ENCODE assay signal across 29 mouse cellular contexts in the genomic region with DNA sequence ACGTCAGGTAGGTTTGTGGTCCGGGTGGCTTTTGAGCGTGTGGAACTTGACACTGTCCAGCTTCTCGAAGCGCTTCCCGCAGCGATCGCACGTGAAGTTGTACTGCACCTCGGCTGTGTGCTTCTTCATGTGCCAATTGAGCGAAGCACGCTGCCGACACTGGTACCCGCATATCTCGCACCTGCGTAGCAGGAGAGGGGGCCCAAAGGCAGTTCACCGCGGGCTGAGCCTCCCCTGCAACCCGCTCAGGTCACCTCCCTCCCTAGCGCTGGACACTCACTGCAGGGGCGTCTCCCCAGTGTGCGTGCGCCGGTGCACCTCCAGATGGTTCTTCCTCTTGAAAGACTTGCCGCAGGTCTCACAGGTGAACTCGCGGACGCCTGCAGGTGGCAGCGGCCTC. TPM values are rescaled to one million over a fixed set of nuclear protein-coding genes. Genes with fewer than 3 reads are reported as not detected.
DNase-seq lines count a peak whose midpoint lies in the region; TF ChIP-seq lines count a peak whose summit lies in the region.
"Had no signal": no experiment of that assay in that cellular context is flagged by ENCODE, and none has a peak within 500 bp of the region (broad histone marks: within the 10 kb centered on the region; RNA-seq: fewer than 3 reads in every experiment).

No protein-coding gene starts in this region.

- H3K27me3 ChIP-seq in embryonic facial prominence, embryonic 10.5 days (replicated peaks; ENCODE audit: low read depth, poor library complexity, severe bottlenecking), result peaks cover 57% of the 10 kb centered on the region
- peaks cover 4% of the 10 kb centered on the region for H3K27me3 ChIP-seq in kidney, adult 2 months (replicated peaks; ENCODE audit: control insufficient read depth, insufficient read depth, low read length)
- H3K27me3 ChIP-seq: hindbrain, embryonic 15.5 days had no signal

- DNase-seq in cerebellum, adult 18-20 months, result peak; percentile 43 to 54
- DNase-seq in cerebellum, postnatal 4 days (ENCODE audit: low spot score in 2 of 2), result no peak
- peak; percentile 13 for DNase-seq in right cerebral cortex, postnatal 25 days
- no peak for DNase-seq in right cerebral cortex, postnatal 36 days (ENCODE audit: low spot score in 2 of 2)
- peak; percentile 14 for DNase-seq in embryonic facial prominence, embryonic 10.5 days (ENCODE audit: low spot score)
- no peak for DNase-seq in thymus, postnatal 14 days
- no peak for DNase-seq in kidney, adult 2 months
- DNase-seq in liver, result no peak
- DNase-seq: adrenal gland, postnatal 25 days; embryo, embryonic 11 days; forebrain, postnatal 0 days; heart, postnatal 10 days; kidney, postnatal 4 days; layer of hippocampus, adult 9-11 months; thymus, postnatal 25 days had no signal

- H3K4me1 ChIP-seq in embryonic facial prominence, embryonic 10.5 days, result peaks cover 28% of the 10 kb centered on the region
- no peaks in the 10 kb centered on the region; the same call in 1 of the 2 replicates for H3K4me1 ChIP-seq in kidney, adult 2 months (ENCODE audit: control insufficient read depth, insufficient read depth, low read length)

- no peaks in the 10 kb centered on the region for H3K9me3 ChIP-seq in embryonic facial prominence, embryonic 10.5 days
- H3K9me3 ChIP-seq: forebrain, embryonic 12.5 days; heart, embryonic 13.5 days; hindbrain, embryonic 15.5 days; intestine, embryonic 15.5 days; limb, embryonic 12.5 days; lung, embryonic 15.5 days; neural tube, embryonic 12.5 days had no signal

- H3K36me3 ChIP-seq in embryonic facial prominence, embryonic 10.5 days (replicated peaks), result peaks cover 35% of the 10 kb centered on the region
- no peaks in the 10 kb centered on the region; the same call in 1 of the 2 replicates for H3K36me3 ChIP-seq in kidney, adult 2 months (ENCODE audit: control insufficient read depth, insufficient read depth, low read length)

- WGBS in embryonic facial prominence, embryonic 10.5 days, result 36% methylated on average over 29 of the region's 29 CpGs
- WGBS in kidney, adult 2 months, result 42% methylated on average over 29 of the region's 29 CpGs

- no peak overlapping the region for H3K4me3 ChIP-seq in embryonic facial prominence, embryonic 10.5 days
- H3K4me3 ChIP-seq in kidney, adult 2 months (ENCODE audit: insufficient read depth, low read depth, low read length), result no peak overlapping the region
- H3K4me3 ChIP-seq: forebrain, embryonic 12.5 days; heart, embryonic 13.5 days; hindbrain, embryonic 15.5 days; intestine, embryonic 15.5 days; limb, embryonic 12.5 days; lung, embryonic 15.5 days; neural tube, embryonic 12.5 days had no signal

- H3K27ac ChIP-seq in embryonic facial prominence, embryonic 10.5 days (replicated peaks), result no peak overlapping the region
- no peak overlapping the region for H3K27ac ChIP-seq in kidney, adult 2 months (ENCODE audit: insufficient read depth, low read depth, low read length)
- H3K27ac ChIP-seq: forebrain, embryonic 12.5 days; heart, embryonic 13.5 days; hindbrain, embryonic 15.5 days; intestine, embryonic 15.5 days; kidney, postnatal 0 days; limb, embryonic 12.5 days; lung, embryonic 15.5 days; neural tube, embryonic 12.5 days had no signal

- no peak for TF ChIP-seq POLR2A in kidney, adult 2 months (IDR thresholded peaks at IDR 0.05; ENCODE audit: low read depth, low read length)

- TF ChIP-seq CTCF in kidney, adult 2 months (conservative IDR thresholded peaks at IDR 0.05; ENCODE audit: insufficient read depth, insufficient read length, low read depth, low read length), result no peak

RNA-seq across cellular contexts. Expression of a gene that starts 3.9 kb away (rescaled TPM):
- polyA plus RNA-seq in embryonic facial prominence, embryonic 10.5 days (2016; fragmentation: Nextera tagmentation; extraction: Ambion mirVana), result 8.2 and 10.1 TPM in 2 replicates
- 0.62 and 0.64 TPM in 2 replicates for polyA plus RNA-seq in kidney, adult 2 months (2012; rRNA removed)

RNA-seq across cellular contexts. Expression of a gene that starts 15.3 kb away (rescaled TPM):
- polyA plus RNA-seq in embryonic facial prominence, embryonic 10.5 days (2016; fragmentation: Nextera tagmentation; extraction: Ambion mirVana), result not detected in 2 replicates
- not detected in 2 replicates for polyA plus RNA-seq in kidney, adult 2 months (2012; rRNA removed)
- polyA plus RNA-seq: embryonic facial prominence, embryonic 14.5 days; forebrain, embryonic 12.5 days; forebrain, postnatal 0 days; heart, embryonic 13.5 days; hindbrain, embryonic 15.5 days; intestine, embryonic 15.5 days; kidney, postnatal 0 days; limb, embryonic 12.5 days; liver, embryonic 11.5 days; liver, embryonic 16.5 days; lung, embryonic 15.5 days; midbrain, embryonic 11.5 days; midbrain, embryonic 16.5 days; neural tube, embryonic 12.5 days; stomach, embryonic 14.5 days had no signal

RNA-seq across cellular contexts. Expression of a gene that starts 15.5 kb away (rescaled TPM):
- 9.1 and 10.2 TPM in 2 replicates for polyA plus RNA-seq in embryonic facial prominence, embryonic 10.5 days (2016; fragmentation: Nextera tagmentation; extraction: Ambion mirVana)
- polyA plus RNA-seq in kidney, adult 2 months (2012; rRNA removed), result 13.6 and 15.8 TPM in 2 replicates

RNA-seq across cellular contexts. Expression of a gene that starts 29.5 kb away (rescaled TPM):
- polyA plus RNA-seq in embryonic facial prominence, embryonic 10.5 days (2016; fragmentation: Nextera tagmentation; extraction: Ambion mirVana), result 38.6 and 41.7 TPM in 2 replicates
- polyA plus RNA-seq in kidney, adult 2 months (2012; rRNA removed), result 130 and 143 TPM in 2 replicates

RNA-seq across cellular contexts. Expression of a gene that starts 43.3 kb away (rescaled TPM):
- 1.3 and 3.1 TPM in 2 replicates for polyA plus RNA-seq in embryonic facial prominence, embryonic 10.5 days (2016; fragmentation: Nextera tagmentation; extraction: Ambion mirVana)
- polyA plus RNA-seq in kidney, adult 2 months (2012; rRNA removed), result 2.8 and 12.0 TPM in 2 replicates

Comparison
In these comparisons a context has a peak if more than half of its experiments do, and no peak if none do; other contexts are left out.
1. DNase-seq: peak in cerebellum, adult 18-20 months (2 of 2), right cerebral cortex, postnatal 25 days (single experiment) and embryonic facial prominence, embryonic 10.5 days (single experiment); none in cerebellum, postnatal 4 days (0 of 2), right cerebral cortex, postnatal 36 days (0 of 2), thymus, postnatal 14 days (single experiment), kidney, adult 2 months (single experiment) and liver (single experiment).